Mouse (Mus musculus) embryonic facial prominence, embryonic 12.5 days (tissue): ENCODE measurements around the gene Aqp12. TPM values are rescaled to one million over a fixed set of nuclear protein-coding genes. Genes with fewer than 3 reads are reported as not detected.

Source experiments
- polyA plus RNA-seq: library from polyadenylated mRNA; unstranded; fragments of >200 nt; fragmentation: Nextera tagmentation; extraction: Ambion mirVana; gene quantifications from 2 replicates; pipeline ENCODE4 v1.2.1, GENCODE M21; 2016

The Aqp12 gene
- polyA plus RNA-seq, 1 experiment from 2014 or later: not detected

Other genes starting within 250 kb of the Aqp12 start
- gene Gpc1, start 174.7 kb upstream of the Aqp12 start, polyA plus RNA-seq: 79.8 and 81.4 TPM in 2 replicates
- gene Ankmy1, start 103.4 kb upstream of the Aqp12 start, polyA plus RNA-seq: 0.55 TPM in 2 replicates
- 10.8 and 10.9 TPM in 2 replicates for gene Dusp28, start 99.4 kb upstream of the Aqp12 start, polyA plus RNA-seq
- 38.4 and 39.4 TPM in 2 replicates for gene Rnpepl1, start 95.6 kb upstream of the Aqp12 start, polyA plus RNA-seq
- gene Capn10, start 72.0 kb upstream of the Aqp12 start, polyA plus RNA-seq: 42.7 and 44.7 TPM in 2 replicates
- gene Gpr35, start 55.5 kb upstream of the Aqp12 start, polyA plus RNA-seq: 0.36 and 0.57 TPM in 2 replicates
- gene Kif1a, start 95.6 kb downstream of the Aqp12 start, polyA plus RNA-seq: 31.4 and 34.4 TPM in 2 replicates
- not detected in 2 replicates for gene Agxt, start 128.9 kb downstream of the Aqp12 start, polyA plus RNA-seq
- 0.09 and 0.19 TPM in 2 replicates for gene 2310007B03Rik, start 154.6 kb downstream of the Aqp12 start, polyA plus RNA-seq
- gene Crocc2, start 162.4 kb downstream of the Aqp12 start, polyA plus RNA-seq: 0.18 TPM in 2 replicates
- gene Sned1, start 229.5 kb downstream of the Aqp12 start, polyA plus RNA-seq: 24.6 and 30.6 TPM in 2 replicates